Mouse (Mus musculus): ENCODE results near the gene Rrp12. TPM values are rescaled to one million over a fixed set of nuclear protein-coding genes. Genes with fewer than 3 reads are reported as not detected.

Gene Rrp12
- polyA plus RNA-seq, 1 experiment: 3.0 TPM

GRCm38 (mm10) chr19:41912121-41913080 is 16.4 kb upstream of the Rrp12 start:
- peak overlapping the region; percentile 98 for H3K4me3 ChIP-seq (ENCODE audit: low read depth, low read length)

GRCm38 (mm10) chr19:41911178-41912073 is 15.5 kb upstream of the Rrp12 start, which contains the start of gene Pgam1:
Pgam1 (plus strand) TSS chr19:41911923.
- TF ChIP-seq POLR2A (IDR thresholded peaks at IDR 0.05; ENCODE audit: low read depth, low read length) (no peak), CTCF (IDR thresholded peaks at IDR 0.05; ENCODE audit: extremely low read depth, insufficient read length, insufficient replicate concordance, low read depth, low read length) (no peak)
- WGBS: 3% methylated on average over 51 of the region's 54 CpGs
- Histone ChIP-seq H3K36me3 (ENCODE audit: control insufficient read depth, insufficient read depth, low read length) (peaks cover 14% of the 10 kb centered on the region), H3K27ac (ENCODE audit: insufficient read depth, low read depth, low read length) (peak within 1 kb of the TSS; percentile 94), H3K4me1 (ENCODE audit: control insufficient read depth, insufficient read depth, insufficient read length, low read length) (peaks cover 12% of the 10 kb centered on the region; the same call in 1 of the 2 replicates), H3K4me3 (ENCODE audit: low read depth, low read length) (peak within 1 kb of the TSS; percentile 98), H3K27me3 (ENCODE audit: control insufficient read depth, insufficient read depth, low read length) (no peaks in the 10 kb centered on the region)

More at GRCm38 (mm10) chr19:41912121-41913080, 16.4 kb upstream of the Rrp12 start:
- Histone ChIP-seq H3K4me1 (ENCODE audit: control insufficient read depth, insufficient read depth, insufficient read length, low read length) (peaks cover 6% of the 10 kb centered on the region; the same call in 1 of the 2 replicates), H3K27me3 (ENCODE audit: control insufficient read depth, insufficient read depth, low read length) (no peaks in the 10 kb centered on the region), H3K27ac (ENCODE audit: insufficient read depth, low read depth, low read length) (peak overlapping the region; percentile 81), H3K36me3 (ENCODE audit: control insufficient read depth, insufficient read depth, low read length) (peaks cover 22% of the 10 kb centered on the region)
- TF ChIP-seq POLR2A (IDR thresholded peaks at IDR 0.05; ENCODE audit: low read depth, low read length): peak; percentile 28; the same call in 1 of the 2 replicates
- TF ChIP-seq CTCF (IDR thresholded peaks at IDR 0.05; ENCODE audit: extremely low read depth, insufficient read length, insufficient replicate concordance, low read depth, low read length): no peak
- under 1% methylated on average over 53 of the region's 53 CpGs for WGBS

GRCm38 (mm10) chr19:41910396-41910795 is 14.4 kb upstream of the Rrp12 start:
- no peak overlapping the region for H3K4me3 ChIP-seq (ENCODE audit: low read depth, low read length)
- no peaks in the 10 kb centered on the region for H3K27me3 ChIP-seq (ENCODE audit: control insufficient read depth, insufficient read depth, low read length)
- H3K36me3 ChIP-seq (ENCODE audit: control insufficient read depth, insufficient read depth, low read length): peaks cover 7% of the 10 kb centered on the region; the same call in 1 of the 2 replicates
- H3K27ac ChIP-seq (ENCODE audit: insufficient read depth, low read depth, low read length): no peak overlapping the region
- no peak for TF ChIP-seq POLR2A (IDR thresholded peaks at IDR 0.05; ENCODE audit: low read depth, low read length)
- TF ChIP-seq CTCF (IDR thresholded peaks at IDR 0.05; ENCODE audit: extremely low read depth, insufficient read length, insufficient replicate concordance, low read depth, low read length): no peak
- 82% methylated on average over 2 of the region's 2 CpGs for WGBS
- H3K4me1 ChIP-seq (ENCODE audit: control insufficient read depth, insufficient read depth, insufficient read length, low read length): peaks cover 12% of the 10 kb centered on the region; the same call in 1 of the 2 replicates

- Histone ChIP-seq H3K36me3 (ENCODE audit: control insufficient read depth, insufficient read depth, low read length) (peaks cover 1% of the 10 kb centered on the region; the same call in 1 of the 2 replicates), H3K27me3 (ENCODE audit: control insufficient read depth, insufficient read depth, low read length) (no peaks in the 10 kb centered on the region), H3K27ac (ENCODE audit: insufficient read depth, low read depth, low read length) (no peak overlapping the region), H3K4me1 (ENCODE audit: control insufficient read depth, insufficient read depth, insufficient read length, low read length) (peaks cover 10% of the 10 kb centered on the region; the same call in 1 of the 2 replicates), H3K4me3 (ENCODE audit: low read depth, low read length) (no peak overlapping the region)
- 86% methylated on average over 3 of the region's 3 CpGs for WGBS
- TF ChIP-seq POLR2A (IDR thresholded peaks at IDR 0.05; ENCODE audit: low read depth, low read length) (no peak), CTCF (IDR thresholded peaks at IDR 0.05; ENCODE audit: extremely low read depth, insufficient read length, insufficient replicate concordance, low read depth, low read length) (no peak)
Measured at GRCm38 (mm10) chr19:41908736-41909135, 12.8 kb upstream of the Rrp12 start.

- H3K27me3 ChIP-seq (ENCODE audit: control insufficient read depth, insufficient read depth, low read length): no peaks in the 10 kb centered on the region
- H3K36me3 ChIP-seq (ENCODE audit: control insufficient read depth, insufficient read depth, low read length): no peaks in the 10 kb centered on the region
- H3K27ac ChIP-seq (ENCODE audit: insufficient read depth, low read depth, low read length): no peak overlapping the region
- no peak overlapping the region for H3K4me3 ChIP-seq (ENCODE audit: low read depth, low read length)
- 37% methylated on average over 8 of the region's 8 CpGs for WGBS
- peaks cover 6% of the 10 kb centered on the region; the same call in 1 of the 2 replicates for H3K4me1 ChIP-seq (ENCODE audit: control insufficient read depth, insufficient read depth, insufficient read length, low read length)
- no peak for TF ChIP-seq POLR2A (IDR thresholded peaks at IDR 0.05; ENCODE audit: low read depth, low read length)
- no peak for TF ChIP-seq CTCF (IDR thresholded peaks at IDR 0.05; ENCODE audit: extremely low read depth, insufficient read length, insufficient replicate concordance, low read depth, low read length)
Measured at GRCm38 (mm10) chr19:41907079-41907760, 11.2 kb upstream of the Rrp12 start.

- no peak for TF ChIP-seq POLR2A (IDR thresholded peaks at IDR 0.05; ENCODE audit: low read depth, low read length)
- no peak for TF ChIP-seq CTCF (IDR thresholded peaks at IDR 0.05; ENCODE audit: extremely low read depth, insufficient read length, insufficient replicate concordance, low read depth, low read length)
- Histone ChIP-seq H3K4me3 (ENCODE audit: low read depth, low read length) (no peak overlapping the region), H3K36me3 (ENCODE audit: control insufficient read depth, insufficient read depth, low read length) (no peaks in the 10 kb centered on the region), H3K4me1 (ENCODE audit: control insufficient read depth, insufficient read depth, insufficient read length, low read length) (peaks cover 6% of the 10 kb centered on the region; the same call in 1 of the 2 replicates), H3K27ac (ENCODE audit: insufficient read depth, low read depth, low read length) (no peak overlapping the region), H3K27me3 (ENCODE audit: control insufficient read depth, insufficient read depth, low read length) (no peaks in the 10 kb centered on the region)
- WGBS: 39% methylated on average over 6 of the region's 6 CpGs
Measured at GRCm38 (mm10) chr19:41906311-41907078, 10.5 kb upstream of the Rrp12 start.

Measured in small intestine, adult 2 months (tissue).